In the genomic region with DNA sequence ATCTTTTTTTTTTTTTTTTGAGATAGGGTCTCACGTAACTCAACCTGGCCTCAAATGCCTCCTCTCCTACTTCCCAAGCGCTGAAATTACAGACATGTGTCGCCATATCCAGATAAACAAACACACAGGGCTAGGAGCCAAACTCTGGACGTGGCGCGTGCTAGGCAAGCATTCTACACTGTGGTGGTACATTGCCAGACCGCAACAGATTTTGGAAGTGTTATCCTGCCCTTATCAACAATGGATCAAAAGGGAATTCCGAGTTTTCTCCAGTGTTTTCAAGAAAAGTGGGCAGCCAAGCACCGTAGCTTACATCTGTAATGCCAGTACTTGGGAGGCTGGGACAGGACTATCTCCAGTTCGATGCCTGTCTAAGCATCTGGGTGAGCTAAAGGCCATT, we compare ENCODE assay signal across 9 mouse cellular contexts. TPM values are rescaled to one million over a fixed set of nuclear protein-coding genes. Genes with fewer than 3 reads are reported as not detected.
DNase-seq lines count a peak whose midpoint lies in the region; ATAC-seq and TF ChIP-seq lines count a peak whose summit lies in the region.
"Had no signal": no experiment of that assay in that cellular context is flagged by ENCODE, and none has a peak within 500 bp of the region (broad histone marks: within the 10 kb centered on the region; RNA-seq: fewer than 3 reads in every experiment).

No protein-coding gene starts in this region.

- H3K27ac ChIP-seq in lung, postnatal 0 days (ENCODE audit: low read length): peak overlapping the region; percentile 79
- no peak overlapping the region for H3K27ac ChIP-seq in limb, embryonic 11.5 days (replicated peaks; ENCODE audit: low read depth, low read length)
- H3K27ac ChIP-seq in stomach, embryonic 15.5 days: no peak overlapping the region

- WGBS in lung, postnatal 0 days: 25% methylated on average over 10 of the region's 10 CpGs
- 40% methylated on average over 10 of the region's 10 CpGs for WGBS in limb, embryonic 11.5 days
- 25% methylated on average over 10 of the region's 10 CpGs for WGBS in stomach, embryonic 15.5 days

- H3K4me3 ChIP-seq in lung, postnatal 0 days (ENCODE audit: low read depth, low read length): peak overlapping the region; percentile 60
- peak overlapping the region; percentile 52 for H3K4me3 ChIP-seq in limb, embryonic 11.5 days (ENCODE audit: low read depth, low read length)
- peak overlapping the region; percentile 67 for H3K4me3 ChIP-seq in stomach, embryonic 15.5 days (replicated peaks)

- no peak for TF ChIP-seq EP300 in lung, postnatal 0 days (IDR thresholded peaks at IDR 0.05)

- H3K4me2 ChIP-seq in lung, postnatal 0 days (replicated peaks; ENCODE audit: low read depth, low read length): peak overlapping the region; percentile 73
- H3K4me2 ChIP-seq in limb, embryonic 11.5 days (ENCODE audit: low read depth, severe bottlenecking): peak overlapping the region; percentile 71
- H3K4me2 ChIP-seq in stomach, embryonic 15.5 days: peak overlapping the region; percentile 72

- no peaks in the 10 kb centered on the region for H3K9me3 ChIP-seq in lung, postnatal 0 days (ENCODE audit: low read length)
- no peaks in the 10 kb centered on the region for H3K9me3 ChIP-seq in limb, embryonic 11.5 days (ENCODE audit: control insufficient read depth, low read length)
- no peaks in the 10 kb centered on the region for H3K9me3 ChIP-seq in stomach, embryonic 15.5 days

- ATAC-seq in lung, postnatal 0 days: no peak
- no peak for ATAC-seq in limb, embryonic 11.5 days (ENCODE audit: insufficient number of reproducible peaks, low FRiP score, low TSS enrichment, low read depth)
- no peak for ATAC-seq in stomach, embryonic 15.5 days (ENCODE audit: insufficient read depth, low FRiP score, low read depth)

- H3K27me3 ChIP-seq in lung, postnatal 0 days (replicated peaks; ENCODE audit: insufficient read depth, low read length): no peaks in the 10 kb centered on the region
- no peaks in the 10 kb centered on the region for H3K27me3 ChIP-seq in limb, embryonic 11.5 days (ENCODE audit: control insufficient read depth, insufficient read depth, low read length)
- H3K27me3 ChIP-seq in stomach, embryonic 15.5 days (replicated peaks): no peaks in the 10 kb centered on the region

- peaks cover 5% of the 10 kb centered on the region; the same call in 1 of the 2 replicates for H3K4me1 ChIP-seq in lung, postnatal 0 days (ENCODE audit: insufficient read depth, low read depth, low read length)
- peaks cover 2% of the 10 kb centered on the region; the same call in 1 of the 2 replicates for H3K4me1 ChIP-seq in limb, embryonic 11.5 days (ENCODE audit: control insufficient read depth, insufficient read depth, low read length)
- peaks cover 11% of the 10 kb centered on the region for H3K4me1 ChIP-seq in stomach, embryonic 15.5 days

- TF ChIP-seq CTCF in lung, postnatal 0 days (IDR thresholded peaks at IDR 0.05): no peak

- no peaks in the 10 kb centered on the region for H3K36me3 ChIP-seq in lung, postnatal 0 days (ENCODE audit: insufficient read depth, low read length)
- H3K36me3 ChIP-seq in limb, embryonic 11.5 days (ENCODE audit: control insufficient read depth, insufficient read depth, low read length): no peaks in the 10 kb centered on the region
- H3K36me3 ChIP-seq in stomach, embryonic 15.5 days: no peaks in the 10 kb centered on the region

- DNase-seq in adrenal gland, postnatal 14 days: peak; percentile 45
- no peak for DNase-seq in adrenal gland, adult 8-10 months
- peak; percentile 44 for DNase-seq in lung, postnatal 0 days (ENCODE audit: low spot score)
- no peak for DNase-seq in lung, postnatal 14 days
- DNase-seq in limb, embryonic 11.5 days (ENCODE audit: low spot score): no peak
- DNase-seq in urinary bladder, postnatal 25 days (ENCODE audit: low spot score): no peak
- DNase-seq in left cerebral cortex, adult 11 months (ENCODE audit: low spot score): no peak

- peak overlapping the region; percentile 58 for H3K9ac ChIP-seq in lung, postnatal 0 days (replicated peaks; ENCODE audit: low read depth)
- peak overlapping the region; percentile 59 for H3K9ac ChIP-seq in limb, embryonic 11.5 days (ENCODE audit: low read length)
- H3K9ac ChIP-seq in stomach, embryonic 15.5 days: peak overlapping the region; percentile 43; the same call in 1 of the 2 replicates

RNA-seq across cellular contexts. Expression of a gene that starts 1.0 kb away (rescaled TPM):
- total RNA-seq in adrenal gland, postnatal 14 days (2021): 255 and 258 TPM in 2 replicates
- total RNA-seq in adrenal gland, adult 8-10 months (2022): 100 to 1,000 TPM; 139 to 212 (median 169) TPM
- 61.8 and 71.7 TPM in 2 replicates for polyA plus RNA-seq in lung, postnatal 0 days (2015; fragmentation: Nextera tagmentation; extraction: Ambion mirVana)
- 49.3 and 54.7 TPM in 2 replicates for polyA plus RNA-seq in limb, embryonic 11.5 days (2014; fragmentation: Nextera tagmentation; extraction: Ambion mirVana)
- 54.5 and 56.8 TPM in 2 replicates for polyA plus RNA-seq in stomach, embryonic 15.5 days (2015; fragmentation: Nextera tagmentation; extraction: Ambion mirVana)

RNA-seq across cellular contexts. Expression of a gene that starts 1.2 kb away (rescaled TPM):
- 43.3 and 53.2 TPM in 2 replicates for total RNA-seq in adrenal gland, postnatal 14 days (2021)
- total RNA-seq in adrenal gland, adult 8-10 months (2022): 10 to 100 TPM; 42.0 to 62.6 (median 51.4) TPM
- polyA plus RNA-seq in lung, postnatal 0 days (2015; fragmentation: Nextera tagmentation; extraction: Ambion mirVana): 46.7 and 49.7 TPM in 2 replicates
- 70.0 and 73.8 TPM in 2 replicates for polyA plus RNA-seq in limb, embryonic 11.5 days (2014; fragmentation: Nextera tagmentation; extraction: Ambion mirVana)
- 71.8 and 79.8 TPM in 2 replicates for polyA plus RNA-seq in stomach, embryonic 15.5 days (2015; fragmentation: Nextera tagmentation; extraction: Ambion mirVana)

RNA-seq across cellular contexts. Expression of a gene that starts 17.2 kb away (rescaled TPM):
- total RNA-seq in adrenal gland, postnatal 14 days (2021): 0.78 and 0.86 TPM in 2 replicates
- total RNA-seq in adrenal gland, adult 8-10 months (2022): under 1 TPM in 1 of 4 experiments, not detected in 3; 0.77 TPM
- 1.2 and 2.0 TPM in 2 replicates for polyA plus RNA-seq in lung, postnatal 0 days (2015; fragmentation: Nextera tagmentation; extraction: Ambion mirVana)
- 1.7 and 2.2 TPM in 2 replicates for polyA plus RNA-seq in limb, embryonic 11.5 days (2014; fragmentation: Nextera tagmentation; extraction: Ambion mirVana)
- 3.0 and 4.0 TPM in 2 replicates for polyA plus RNA-seq in stomach, embryonic 15.5 days (2015; fragmentation: Nextera tagmentation; extraction: Ambion mirVana)
- total RNA-seq: hematopoietic stem cell, adult 5-6 weeks had no signal

RNA-seq across cellular contexts. Expression of a gene that starts 22.8 kb away (rescaled TPM):
- 17.8 TPM in 2 replicates for total RNA-seq in adrenal gland, postnatal 14 days (2021)
- total RNA-seq in adrenal gland, adult 8-10 months (2022): 10 to 100 TPM; 17.7 to 27.0 (median 21.4) TPM
- 28.6 and 28.8 TPM in 2 replicates for polyA plus RNA-seq in lung, postnatal 0 days (2015; fragmentation: Nextera tagmentation; extraction: Ambion mirVana)
- polyA plus RNA-seq in limb, embryonic 11.5 days (2014; fragmentation: Nextera tagmentation; extraction: Ambion mirVana): 30.7 and 31.7 TPM in 2 replicates
- polyA plus RNA-seq in stomach, embryonic 15.5 days (2015; fragmentation: Nextera tagmentation; extraction: Ambion mirVana): 23.2 and 25.3 TPM in 2 replicates

RNA-seq across cellular contexts. Expression of a gene that starts 29.0 kb away (rescaled TPM):
- 52.7 and 68.0 TPM in 2 replicates for total RNA-seq in adrenal gland, postnatal 14 days (2021)
- total RNA-seq in adrenal gland, adult 8-10 months (2022): 10 to 100 TPM; 23.8 to 41.1 (median 32.4) TPM
- 6.6 and 9.0 TPM in 2 replicates for polyA plus RNA-seq in lung, postnatal 0 days (2015; fragmentation: Nextera tagmentation; extraction: Ambion mirVana)
- 1.6 and 1.9 TPM in 2 replicates for polyA plus RNA-seq in limb, embryonic 11.5 days (2014; fragmentation: Nextera tagmentation; extraction: Ambion mirVana)
- polyA plus RNA-seq in stomach, embryonic 15.5 days (2015; fragmentation: Nextera tagmentation; extraction: Ambion mirVana): 3.9 and 4.1 TPM in 2 replicates

Comparison
In these comparisons a context has a peak if more than half of its experiments do, and no peak if none do; other contexts are left out.
1. DNase-seq: peak in adrenal gland, postnatal 14 days (single experiment) and lung, postnatal 0 days (single experiment); none in adrenal gland, adult 8-10 months (single experiment), lung, postnatal 14 days (single experiment), limb, embryonic 11.5 days (single experiment), urinary bladder, postnatal 25 days (single experiment) and left cerebral cortex, adult 11 months (single experiment).
2. Peak in every context shown above with its lines, with median percentiles within 50 percentile points of each other: H3K4me2 ChIP-seq, H3K4me3 ChIP-seq and H3K9ac ChIP-seq.